Mouse (Mus musculus): ENCODE measurements around the gene Gtf2i.

GRCm38 (mm10) chr5:134304639-134305038 is 9.9 kb downstream of the Gtf2i start:
- TF ChIP-seq CTCF (conservative IDR thresholded peaks at IDR 0.05 in 1 of 2, IDR thresholded peaks at IDR 0.05 in 1 of 2; ENCODE audit: low read depth in 2 of 2, low read length in 2 of 2) (no peak), POLR2A (IDR thresholded peaks at IDR 0.05; ENCODE audit: low read depth, low read length) (no peak), ZKSCAN1 (IDR thresholded peaks at IDR 0.05; ENCODE audit: borderline replicate concordance, low read depth, low read length) (no peak), ZC3H11A (IDR thresholded peaks at IDR 0.05; ENCODE audit: low read depth, low read length) (no peak), SMC3 (IDR thresholded peaks at IDR 0.05; ENCODE audit: low read depth, low read length) (no peak), JUN (IDR thresholded peaks at IDR 0.05; ENCODE audit: insufficient read depth, low read depth, low read length) (no peak), USF1 (IDR thresholded peaks at IDR 0.05; ENCODE audit: low read depth, low read length) (no peak)

Measured in CH12.LX (cell line).